ENCODE assay signal across 9 mouse cellular contexts in genomic region chr10:19009186-19009672, GRCm38 (mm10). TPM values are rescaled to one million over a fixed set of nuclear protein-coding genes. Genes with fewer than 3 reads are reported as not detected.
A peak's percentile ranks its signal among the peaks of the same experiment; 100 is the strongest.
DNase-seq lines count a peak whose midpoint lies in the region; ATAC-seq and TF ChIP-seq lines count a peak whose summit lies in the region.
"Had no signal": no experiment of that assay in that cellular context is flagged by ENCODE, and none has a peak within 500 bp of the region (broad histone marks: within the 10 kb centered on the region; RNA-seq: fewer than 3 reads in every experiment).

No protein-coding gene starts in this region.

- TF ChIP-seq EP300 in stomach, postnatal 0 days (optimal IDR thresholded peaks at IDR 0.05), result no peak

- peak overlapping the region; percentile 48 for H3K4me2 ChIP-seq in liver, embryonic 16.5 days (ENCODE audit: low read depth, low read length)
- peak overlapping the region; percentile 34; the same call in 1 of the 2 replicates for H3K4me2 ChIP-seq in stomach, postnatal 0 days (replicated peaks; ENCODE audit: low read depth)
- H3K4me2 ChIP-seq: limb, embryonic 15.5 days had no signal

- H3K27me3 ChIP-seq in liver, embryonic 16.5 days (ENCODE audit: control insufficient read depth, insufficient read depth, low read depth, low read length), result no peaks in the 10 kb centered on the region
- H3K27me3 ChIP-seq in stomach, postnatal 0 days (ENCODE audit: control insufficient read depth, insufficient read depth, low read length), result no peaks in the 10 kb centered on the region
- H3K27me3 ChIP-seq: limb, embryonic 15.5 days had no signal

- peak; percentile 48 for DNase-seq in urinary bladder, postnatal 14 days (ENCODE audit: low spot score)
- DNase-seq in urinary bladder, postnatal 10 days (ENCODE audit: low spot score), result no peak
- DNase-seq in heart, adult 9 months (ENCODE audit: low spot score in 2 of 2), result peak; percentile 73 to 76
- peak; percentile 55 for DNase-seq in stomach, postnatal 0 days (ENCODE audit: low spot score)
- DNase-seq in layer of hippocampus, adult 18-20 months (ENCODE audit: low spot score in 2 of 2), result no peak
- DNase-seq in cerebellum, postnatal 4 days (ENCODE audit: low spot score in 2 of 2), result no peak
- no peak for DNase-seq in cerebellum, adult 8-10 months

- H3K27ac ChIP-seq in liver, embryonic 16.5 days (ENCODE audit: low read length), result peak overlapping the region; percentile 52; the same call in 1 of the 2 replicates
- H3K27ac ChIP-seq in stomach, postnatal 0 days (replicated peaks), result no peak overlapping the region
- H3K27ac ChIP-seq: limb, embryonic 15.5 days had no signal

- H3K4me1 ChIP-seq in liver, embryonic 16.5 days (ENCODE audit: control insufficient read depth, low read depth, low read length), result peaks cover 8% of the 10 kb centered on the region
- no peaks in the 10 kb centered on the region for H3K4me1 ChIP-seq in stomach, postnatal 0 days (replicated peaks; ENCODE audit: control insufficient read depth, insufficient read depth)

- no peak for TF ChIP-seq CTCF in stomach, postnatal 0 days (IDR thresholded peaks at IDR 0.05; ENCODE audit: low read depth)

- peak overlapping the region; percentile 26 for H3K4me3 ChIP-seq in liver, embryonic 16.5 days (ENCODE audit: low read depth, low read length)
- no peak overlapping the region; the same call in 1 of the 2 replicates for H3K4me3 ChIP-seq in stomach, postnatal 0 days (ENCODE audit: low read depth, low read length)
- H3K4me3 ChIP-seq: limb, embryonic 15.5 days had no signal

- no peak overlapping the region for H3K9ac ChIP-seq in liver, embryonic 16.5 days (ENCODE audit: low read depth, low read length)
- no peak overlapping the region for H3K9ac ChIP-seq in stomach, postnatal 0 days (ENCODE audit: low read length)
- H3K9ac ChIP-seq: limb, embryonic 15.5 days had no signal

- ATAC-seq in liver, embryonic 16.5 days (ENCODE audit: low read depth), result peak; percentile 84
- peak; percentile 72 for ATAC-seq in stomach, postnatal 0 days (ENCODE audit: low FRiP score, low TSS enrichment)

- WGBS in liver, embryonic 16.5 days (ENCODE audit: insufficient replicate concordance), result 46% methylated on average over 8 of the region's 8 CpGs
- 42% methylated on average over 8 of the region's 8 CpGs for WGBS in stomach, postnatal 0 days

- no peaks in the 10 kb centered on the region; the same call in 1 of the 2 replicates for H3K36me3 ChIP-seq in liver, embryonic 16.5 days (ENCODE audit: control insufficient read depth, insufficient read depth)
- H3K36me3 ChIP-seq in stomach, postnatal 0 days (ENCODE audit: control insufficient read depth, insufficient read depth, low read length), result peaks cover 6% of the 10 kb centered on the region; the same call in 1 of the 2 replicates

- H3K9me3 ChIP-seq in liver, embryonic 16.5 days (replicated peaks; ENCODE audit: control insufficient read depth, low read length), result no peaks in the 10 kb centered on the region
- no peaks in the 10 kb centered on the region for H3K9me3 ChIP-seq in stomach, postnatal 0 days (ENCODE audit: control insufficient read depth, low read length)
- H3K9me3 ChIP-seq: limb, embryonic 15.5 days had no signal

RNA-seq across cellular contexts. Expression of gene Tnfaip3, which starts 6.2 kb away (rescaled TPM):
- 1.7 and 2.2 TPM in 2 replicates for polyA plus RNA-seq in liver, embryonic 16.5 days (2015; fragmentation: Nextera tagmentation; extraction: Ambion mirVana)
- 1.7 and 1.8 TPM in 2 replicates for polyA plus RNA-seq in stomach, postnatal 0 days (2015; fragmentation: Nextera tagmentation; extraction: Ambion mirVana)
- 1 to 10 TPM; 5.1 to 5.6 TPM for total RNA-seq in layer of hippocampus, adult 18-20 months (2021)

Comparison
In these comparisons a context has a peak if more than half of its experiments do, and no peak if none do; other contexts are left out.
1. DNase-seq: peak in urinary bladder, postnatal 14 days (single experiment), heart, adult 9 months (2 of 2) and stomach, postnatal 0 days (single experiment); none in urinary bladder, postnatal 10 days (single experiment), layer of hippocampus, adult 18-20 months (0 of 2), cerebellum, postnatal 4 days (0 of 2) and cerebellum, adult 8-10 months (single experiment).